Comparison of ENCODE assay signal across 8 mouse cellular contexts in genomic region chr11:97025721-97026344, GRCm38 (mm10). TPM values are rescaled to one million over a fixed set of nuclear protein-coding genes. Genes with fewer than 3 reads are reported as not detected.
DNase-seq lines count a peak whose midpoint lies in the region; ATAC-seq and TF ChIP-seq lines count a peak whose summit lies in the region.

No protein-coding gene starts in this region.

- WGBS in embryonic facial prominence, embryonic 13.5 days: 2% methylated on average over 17 of the region's 17 CpGs
- WGBS in limb, embryonic 14.5 days: 4% methylated on average over 17 of the region's 17 CpGs
- WGBS in midbrain, embryonic 16.5 days: 0% methylated on average over 16 of the region's 17 CpGs

- peaks cover 49% of the 10 kb centered on the region for H3K27me3 ChIP-seq in embryonic facial prominence, embryonic 13.5 days
- peaks cover 30% of the 10 kb centered on the region for H3K27me3 ChIP-seq in limb, embryonic 14.5 days (ENCODE audit: control insufficient read depth, insufficient read depth, low read length)
- H3K27me3 ChIP-seq in midbrain, embryonic 16.5 days (ENCODE audit: control insufficient read depth, insufficient read depth, low read depth, low read length): peaks cover 45% of the 10 kb centered on the region

- DNase-seq in 3T3-L1 (ENCODE audit: low read depth, low spot score): peak; percentile 92
- peak; percentile 86 to 91 for DNase-seq in adrenal gland, postnatal 36 days
- DNase-seq in heart, adult 8-10 months (ENCODE audit: low spot score): peak; percentile 82
- peak; percentile 79 to 90 for DNase-seq in kidney, adult 8-10 months
- peak; percentile 85 for DNase-seq in limb, embryonic 14.5 days (ENCODE audit: low spot score)
- peak; percentile 84 to 93 for DNase-seq in spleen, postnatal 10 days (ENCODE audit: low spot score in 2 of 2)

- no peaks in the 10 kb centered on the region for H3K36me3 ChIP-seq in embryonic facial prominence, embryonic 13.5 days
- H3K36me3 ChIP-seq in limb, embryonic 14.5 days (ENCODE audit: control insufficient read depth, insufficient read depth, low read length): no peaks in the 10 kb centered on the region
- no peaks in the 10 kb centered on the region for H3K36me3 ChIP-seq in midbrain, embryonic 16.5 days (ENCODE audit: control insufficient read depth, insufficient read depth, low read length)

- H3K4me1 ChIP-seq in embryonic facial prominence, embryonic 13.5 days: peaks cover 43% of the 10 kb centered on the region
- peaks cover 20% of the 10 kb centered on the region for H3K4me1 ChIP-seq in limb, embryonic 14.5 days (ENCODE audit: control insufficient read depth, insufficient read depth, low read length)
- H3K4me1 ChIP-seq in midbrain, embryonic 16.5 days (ENCODE audit: control insufficient read depth, insufficient read depth, low read length): peaks cover 21% of the 10 kb centered on the region; the same call in 1 of the 2 replicates

- H3K9ac ChIP-seq in embryonic facial prominence, embryonic 13.5 days: peak overlapping the region; percentile 71
- H3K9ac ChIP-seq in limb, embryonic 14.5 days (ENCODE audit: low read depth, low read length, severe bottlenecking): peak overlapping the region; percentile 40; the same call in 1 of the 2 replicates
- H3K9ac ChIP-seq in midbrain, embryonic 16.5 days (ENCODE audit: low read depth, low read length): peak overlapping the region; percentile 43; the same call in 1 of the 2 replicates

- peak overlapping the region; percentile 63 for H3K4me2 ChIP-seq in embryonic facial prominence, embryonic 13.5 days
- H3K4me2 ChIP-seq in limb, embryonic 14.5 days (replicated peaks; ENCODE audit: low read depth, low read length, severe bottlenecking): peak overlapping the region; percentile 66
- peak overlapping the region; percentile 45 for H3K4me2 ChIP-seq in midbrain, embryonic 16.5 days (ENCODE audit: low read length)

- no peak for TF ChIP-seq POLR2A in limb, embryonic 14.5 days (IDR thresholded peaks at IDR 0.05; ENCODE audit: borderline replicate concordance, extremely low read depth, insufficient read depth, insufficient read length)

- no peaks in the 10 kb centered on the region for H3K9me3 ChIP-seq in embryonic facial prominence, embryonic 13.5 days
- H3K9me3 ChIP-seq in limb, embryonic 14.5 days (ENCODE audit: control insufficient read depth, low read length): no peaks in the 10 kb centered on the region
- H3K9me3 ChIP-seq in midbrain, embryonic 16.5 days (replicated peaks; ENCODE audit: control insufficient read depth, low read length, poor library complexity, severe bottlenecking): no peaks in the 10 kb centered on the region

- ATAC-seq in embryonic facial prominence, embryonic 13.5 days (ENCODE audit: insufficient number of reproducible peaks, insufficient read depth, low FRiP score, low TSS enrichment, low read depth): 0 out of 2 replicates have a peak, but pooled peaks have one; percentile 40
- ATAC-seq in limb, embryonic 14.5 days (ENCODE audit: low FRiP score, low read depth): peak; percentile 69
- no peak for ATAC-seq in midbrain, embryonic 16.5 days

- peak overlapping the region; percentile 35 for H3K4me3 ChIP-seq in embryonic facial prominence, embryonic 13.5 days
- H3K4me3 ChIP-seq in limb, embryonic 14.5 days (replicated peaks; ENCODE audit: low read length): peak overlapping the region; percentile 31
- peak overlapping the region; percentile 22 for H3K4me3 ChIP-seq in midbrain, embryonic 16.5 days (ENCODE audit: low read depth, low read length)

- peak overlapping the region; percentile 74 for H3K27ac ChIP-seq in embryonic facial prominence, embryonic 13.5 days
- peak overlapping the region; percentile 49 for H3K27ac ChIP-seq in limb, embryonic 14.5 days (replicated peaks; ENCODE audit: low read depth, low read length)
- H3K27ac ChIP-seq in midbrain, embryonic 16.5 days (ENCODE audit: low read length): no peak overlapping the region

RNA-seq across cellular contexts. Expression of gene Scrn2, which starts 3.9 kb away (rescaled TPM):
- 10 to 100 TPM; 15.7 to 18.8 TPM for total RNA-seq in adrenal gland, postnatal 36 days (2021)
- polyA plus RNA-seq in embryonic facial prominence, embryonic 13.5 days (2015; fragmentation: Nextera tagmentation; extraction: Ambion mirVana): 25.0 and 30.6 TPM in 2 replicates
- total RNA-seq in heart, adult 8-10 months (2022): 10 to 100 TPM; 13.6 to 18.0 (median 15.4) TPM
- polyA plus RNA-seq in limb, embryonic 14.5 days (2012; rRNA removed): 23.3 and 29.0 TPM in 2 replicates
- 20.3 and 21.4 TPM in 2 replicates for polyA plus RNA-seq in limb, embryonic 14.5 days (2014; fragmentation: Nextera tagmentation; extraction: Ambion mirVana)
- polyA plus RNA-seq in midbrain, embryonic 16.5 days (2015; fragmentation: Nextera tagmentation; extraction: Ambion mirVana): 13.7 and 16.7 TPM in 2 replicates

RNA-seq across cellular contexts. Expression of gene Sp6, which starts 12.6 kb away (rescaled TPM):
- under 1 TPM; 0.16 to 0.23 TPM for total RNA-seq in adrenal gland, postnatal 36 days (2021)
- 2.1 and 3.3 TPM in 2 replicates for polyA plus RNA-seq in embryonic facial prominence, embryonic 13.5 days (2015; fragmentation: Nextera tagmentation; extraction: Ambion mirVana)
- total RNA-seq in heart, adult 8-10 months (2022): under 1 TPM in 3 of 4 experiments, not detected in 1; 0.08 to 0.28 (median 0.23) TPM
- 4.8 and 5.6 TPM in 2 replicates for polyA plus RNA-seq in limb, embryonic 14.5 days (2012; rRNA removed)
- 3.9 and 4.5 TPM in 2 replicates for polyA plus RNA-seq in limb, embryonic 14.5 days (2014; fragmentation: Nextera tagmentation; extraction: Ambion mirVana)
- 0.26 and 0.35 TPM in 2 replicates for polyA plus RNA-seq in midbrain, embryonic 16.5 days (2015; fragmentation: Nextera tagmentation; extraction: Ambion mirVana)

RNA-seq across cellular contexts. Expression of gene Lrrc46, which starts 15.4 kb away (rescaled TPM):
- 1 to 10 TPM; 1.3 TPM for total RNA-seq in adrenal gland, postnatal 36 days (2021)
- 0.72 and 1.5 TPM in 2 replicates for polyA plus RNA-seq in embryonic facial prominence, embryonic 13.5 days (2015; fragmentation: Nextera tagmentation; extraction: Ambion mirVana)
- under 1 TPM in 2 of 4 experiments, not detected in 2; 0.26 to 0.33 TPM for total RNA-seq in heart, adult 8-10 months (2022)
- polyA plus RNA-seq in limb, embryonic 14.5 days (2012; rRNA removed): 0.63 and 0.95 TPM in 2 replicates
- polyA plus RNA-seq in limb, embryonic 14.5 days (2014; fragmentation: Nextera tagmentation; extraction: Ambion mirVana): 0.69 and 0.91 TPM in 2 replicates
- polyA plus RNA-seq in midbrain, embryonic 16.5 days (2015; fragmentation: Nextera tagmentation; extraction: Ambion mirVana): 3.4 and 4.0 TPM in 2 replicates

RNA-seq across cellular contexts. Expression of gene Mrpl10, which starts 15.5 kb away (rescaled TPM):
- 100 to 1,000 TPM; 131 to 141 TPM for total RNA-seq in adrenal gland, postnatal 36 days (2021)
- polyA plus RNA-seq in embryonic facial prominence, embryonic 13.5 days (2015; fragmentation: Nextera tagmentation; extraction: Ambion mirVana): 82.0 and 82.7 TPM in 2 replicates
- total RNA-seq in heart, adult 8-10 months (2022): 100 to 1,000 TPM in 2 of 4 experiments, 10 to 100 TPM in 2; 80.1 to 101 (median 97.6) TPM
- polyA plus RNA-seq in limb, embryonic 14.5 days (2012; rRNA removed): 84.5 and 92.2 TPM in 2 replicates
- 77.3 and 82.3 TPM in 2 replicates for polyA plus RNA-seq in limb, embryonic 14.5 days (2014; fragmentation: Nextera tagmentation; extraction: Ambion mirVana)
- 58.9 and 59.1 TPM in 2 replicates for polyA plus RNA-seq in midbrain, embryonic 16.5 days (2015; fragmentation: Nextera tagmentation; extraction: Ambion mirVana)

RNA-seq across cellular contexts. Expression of gene Osbpl7, which starts 24.6 kb away (rescaled TPM):
- total RNA-seq in adrenal gland, postnatal 36 days (2021): 1 to 10 TPM; 7.8 to 9.1 TPM
- polyA plus RNA-seq in embryonic facial prominence, embryonic 13.5 days (2015; fragmentation: Nextera tagmentation; extraction: Ambion mirVana): 11.1 and 12.2 TPM in 2 replicates
- 1 to 10 TPM; 3.4 to 5.3 (median 3.9) TPM for total RNA-seq in heart, adult 8-10 months (2022)
- 12.7 and 15.9 TPM in 2 replicates for polyA plus RNA-seq in limb, embryonic 14.5 days (2012; rRNA removed)
- 6.9 and 7.0 TPM in 2 replicates for polyA plus RNA-seq in limb, embryonic 14.5 days (2014; fragmentation: Nextera tagmentation; extraction: Ambion mirVana)
- polyA plus RNA-seq in midbrain, embryonic 16.5 days (2015; fragmentation: Nextera tagmentation; extraction: Ambion mirVana): 11.9 and 12.8 TPM in 2 replicates
